7 mouse cellular contexts compared by ENCODE assay signal in the genomic region with DNA sequence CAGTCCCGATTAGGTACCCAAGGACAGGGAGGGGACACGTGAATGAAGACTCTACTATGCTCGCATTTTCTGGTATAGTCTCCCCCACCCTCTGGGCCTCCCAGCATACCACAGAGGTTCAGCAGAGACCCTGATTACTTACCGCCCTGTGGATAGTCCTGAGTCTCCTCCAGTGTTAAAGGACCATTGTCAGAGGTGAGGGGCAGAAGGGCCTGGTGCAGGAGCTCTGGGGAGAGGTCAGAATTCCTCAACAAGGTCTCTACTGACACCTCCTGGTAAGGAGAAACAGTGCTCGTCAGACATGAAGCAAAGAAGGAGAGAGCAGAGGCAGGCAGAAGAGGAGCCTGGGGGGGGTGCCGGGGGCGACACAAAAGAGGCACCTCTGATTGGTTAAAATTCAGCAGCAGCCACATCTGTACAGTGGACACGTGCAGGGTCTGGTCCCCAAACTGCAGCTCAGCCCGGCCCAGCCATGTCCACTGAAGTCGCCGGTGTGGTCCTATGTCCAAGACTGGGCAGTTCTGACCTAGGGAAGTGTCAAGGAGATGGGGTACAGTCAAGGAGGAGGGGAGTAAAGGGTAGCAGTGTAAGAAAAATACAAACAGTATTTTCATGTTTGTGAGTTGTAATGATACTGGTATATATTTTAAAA. TPM values are rescaled to one million over a fixed set of nuclear protein-coding genes. Genes with fewer than 3 reads are reported as not detected.
A peak's percentile ranks its signal among the peaks of the same experiment; 100 is the strongest.
DNase-seq lines count a peak whose midpoint lies in the region; ATAC-seq and TF ChIP-seq lines count a peak whose summit lies in the region.

No protein-coding gene starts in this region.

- H3K9me3 ChIP-seq in kidney, embryonic 16.5 days (ENCODE audit: low read length): no peaks in the 10 kb centered on the region
- H3K9me3 ChIP-seq in stomach, embryonic 15.5 days: no peaks in the 10 kb centered on the region

- no peak overlapping the region for H3K27ac ChIP-seq in testis, adult 2 months (ENCODE audit: control insufficient read depth, insufficient read depth, low read depth, low read length)
- H3K27ac ChIP-seq in kidney, embryonic 16.5 days (ENCODE audit: low read length): no peak overlapping the region
- no peak overlapping the region for H3K27ac ChIP-seq in stomach, embryonic 15.5 days

- no peaks in the 10 kb centered on the region for H3K4me1 ChIP-seq in testis, adult 2 months (ENCODE audit: control insufficient read depth, insufficient read depth, low read length)
- no peaks in the 10 kb centered on the region for H3K4me1 ChIP-seq in kidney, embryonic 16.5 days (ENCODE audit: insufficient read depth, low read length)
- H3K4me1 ChIP-seq in stomach, embryonic 15.5 days: no peaks in the 10 kb centered on the region

- H3K4me3 ChIP-seq in testis, adult 2 months (ENCODE audit: control insufficient read depth, low read depth, low read length): no peak overlapping the region
- H3K4me3 ChIP-seq in kidney, embryonic 16.5 days (ENCODE audit: low read length): no peak overlapping the region
- H3K4me3 ChIP-seq in stomach, embryonic 15.5 days (replicated peaks): no peak overlapping the region

- no peaks in the 10 kb centered on the region for H3K36me3 ChIP-seq in testis, adult 2 months (ENCODE audit: control insufficient read depth, insufficient read depth, low read length)
- H3K36me3 ChIP-seq in kidney, embryonic 16.5 days (ENCODE audit: insufficient read depth, low read length): no peaks in the 10 kb centered on the region
- H3K36me3 ChIP-seq in stomach, embryonic 15.5 days: no peaks in the 10 kb centered on the region

- no peaks in the 10 kb centered on the region for H3K27me3 ChIP-seq in testis, adult 2 months (ENCODE audit: control insufficient read depth, insufficient read depth, low read length)
- H3K27me3 ChIP-seq in kidney, embryonic 16.5 days (ENCODE audit: insufficient read depth, low read length): no peaks in the 10 kb centered on the region
- H3K27me3 ChIP-seq in stomach, embryonic 15.5 days (replicated peaks): no peaks in the 10 kb centered on the region

- no peak for TF ChIP-seq POLR2A in testis, adult 2 months (IDR thresholded peaks at IDR 0.05; ENCODE audit: control insufficient read depth, low read depth, low read length)

- 0 out of 2 replicates have a peak, but pooled peaks have one; percentile 8 for TF ChIP-seq CTCF in testis, adult 2 months (IDR thresholded peaks at IDR 0.05; ENCODE audit: control insufficient read depth, insufficient read depth, insufficient replicate concordance, low read depth, low read length)

- peak; percentile 73 for ATAC-seq in kidney, embryonic 16.5 days (ENCODE audit: low FRiP score, low TSS enrichment)
- ATAC-seq in stomach, embryonic 15.5 days (ENCODE audit: insufficient read depth, low FRiP score, low read depth): no peak
- no peak for ATAC-seq in inflammation-experienced regulatory T-cells, adult 6 months

- WGBS in kidney, embryonic 16.5 days: 51% methylated on average over 11 of the region's 11 CpGs
- 50% methylated on average over 11 of the region's 11 CpGs for WGBS in stomach, embryonic 15.5 days

- no peak overlapping the region for H3K4me2 ChIP-seq in kidney, embryonic 16.5 days (replicated peaks; ENCODE audit: low read depth, low read length)
- H3K4me2 ChIP-seq in stomach, embryonic 15.5 days: no peak overlapping the region

- H3K9ac ChIP-seq in kidney, embryonic 16.5 days (replicated peaks; ENCODE audit: low read length): no peak overlapping the region
- H3K9ac ChIP-seq in stomach, embryonic 15.5 days: 0 out of 2 replicates have a peak overlapping the region, but pooled peaks have one; percentile 22

- DNase-seq in testis, postnatal 10 days (ENCODE audit: low spot score): no peak
- DNase-seq in embryo, embryonic 9.5 days (ENCODE audit: extremely low spot score): peak; percentile 53
- no peak for DNase-seq in frontal cortex, postnatal 36 days (ENCODE audit: low spot score in 2 of 2)

RNA-seq across cellular contexts. Expression of a gene that starts 14.7 kb away (rescaled TPM):
- polyA plus RNA-seq in testis, adult 2 months (2012; rRNA removed): 8.7 and 9.4 TPM in 2 replicates
- 56.5 and 60.3 TPM in 2 replicates for polyA plus RNA-seq in kidney, embryonic 16.5 days (2015; fragmentation: Nextera tagmentation; extraction: Ambion mirVana)
- 47.7 and 49.7 TPM in 2 replicates for polyA plus RNA-seq in stomach, embryonic 15.5 days (2015; fragmentation: Nextera tagmentation; extraction: Ambion mirVana)
- polyA plus RNA-seq in inflammation-experienced regulatory T-cells, adult 6 months (2017; shearing (Covaris generic)): 10 to 100 TPM in 1 of 3 experiments, 1 to 10 TPM in 2; 4.6 to 17.6 (median 6.8) TPM

RNA-seq across cellular contexts. Expression of a gene that starts 23.7 kb away (rescaled TPM):
- polyA plus RNA-seq in testis, adult 2 months (2012; rRNA removed): 80.7 and 92.4 TPM in 2 replicates
- polyA plus RNA-seq in kidney, embryonic 16.5 days (2015; fragmentation: Nextera tagmentation; extraction: Ambion mirVana): 0.15 and 0.23 TPM in 2 replicates
- 0.27 and 0.31 TPM in 2 replicates for polyA plus RNA-seq in stomach, embryonic 15.5 days (2015; fragmentation: Nextera tagmentation; extraction: Ambion mirVana)
- 1 to 10 TPM in 1 of 3 experiments, under 1 TPM in 2; 0.57 to 1.2 (median 0.58) TPM for polyA plus RNA-seq in inflammation-experienced regulatory T-cells, adult 6 months (2017; shearing (Covaris generic))

RNA-seq across cellular contexts. Expression of a gene that starts 35.0 kb away (rescaled TPM):
- polyA plus RNA-seq in testis, adult 2 months (2012; rRNA removed): 20.5 and 22.4 TPM in 2 replicates
- 6.5 TPM in 2 replicates for polyA plus RNA-seq in kidney, embryonic 16.5 days (2015; fragmentation: Nextera tagmentation; extraction: Ambion mirVana)
- polyA plus RNA-seq in stomach, embryonic 15.5 days (2015; fragmentation: Nextera tagmentation; extraction: Ambion mirVana): 3.2 and 4.6 TPM in 2 replicates
- 1 to 10 TPM in 2 of 3 experiments, under 1 TPM in 1; 0.78 to 7.5 (median 3.1) TPM for polyA plus RNA-seq in inflammation-experienced regulatory T-cells, adult 6 months (2017; shearing (Covaris generic))

RNA-seq across cellular contexts. Expression of a gene that starts 44.8 kb away (rescaled TPM):
- polyA plus RNA-seq in testis, adult 2 months (2012; rRNA removed): 96.2 and 106 TPM in 2 replicates
- polyA plus RNA-seq in kidney, embryonic 16.5 days (2015; fragmentation: Nextera tagmentation; extraction: Ambion mirVana): 8.2 and 9.3 TPM in 2 replicates
- 8.7 and 9.4 TPM in 2 replicates for polyA plus RNA-seq in stomach, embryonic 15.5 days (2015; fragmentation: Nextera tagmentation; extraction: Ambion mirVana)
- 10 to 100 TPM in 1 of 3 experiments, 1 to 10 TPM in 2; 4.8 to 15.7 (median 7.7) TPM for polyA plus RNA-seq in inflammation-experienced regulatory T-cells, adult 6 months (2017; shearing (Covaris generic))

Comparison
In these comparisons a context has a peak if more than half of its experiments do, and no peak if none do; other contexts are left out.
1. RNA of a gene that starts 23.7 kb away (polyA plus RNA-seq): 80.7 to 92.4 TPM in testis, adult 2 months; 0.57 to 1.2 TPM in inflammation-experienced regulatory T-cells, adult 6 months, 0.27 to 0.31 TPM in stomach, embryonic 15.5 days and 0.15 to 0.23 TPM in kidney, embryonic 16.5 days; every median in the first group is over 10 times any median in the second.